Mouse (Mus musculus) kidney, postnatal 0 days (tissue): ENCODE results near the gene Neurog1. TPM values are rescaled to one million over a fixed set of nuclear protein-coding genes. Genes with fewer than 3 reads are reported as not detected.

ENCODE experiments used
- ATAC-seq: fragments of 200-750 bp; cut with Nextera tagmentation; replicated peaks from 2 replicates; pipeline ENCODE4 v1.8.0; 2017; ENCODE audit warnings: low read depth, moderate number of reproducible peaks, moderate TSS enrichment, moderate library complexity; ENCODE audit not compliant: low FRiP score
- DNase-seq: peaks from one replicate; pipeline ENCODE4 v3.0.0-alpha.2; 2016; ENCODE audit warnings: low spot score
- H3K27ac ChIP-seq: fragments of 300-500 bp; sonication (generic); 2 replicates; pipeline ENCODE4 v1.5.1; 2014; ENCODE audit warnings: mild to moderate bottlenecking
- H3K27me3 ChIP-seq: fragments of 300-500 bp; sonication (generic); 2 replicates; pipeline ENCODE4 v1.6.1; 2014; ENCODE audit warnings: low read length, mixed read lengths; ENCODE audit not compliant: insufficient read depth
- H3K36me3 ChIP-seq: fragments of 300-500 bp; sonication (generic); 2 replicates; pipeline ENCODE4 v1.6.1; 2014; ENCODE audit warnings: low read length, mixed read lengths; ENCODE audit not compliant: insufficient read depth
- H3K4me1 ChIP-seq: fragments of 300-500 bp; sonication (generic); replicated peaks from 2 replicates; pipeline ENCODE4 v1.6.1; 2014; ENCODE audit warnings: antibody characterized with exemption, low read length, mixed read lengths; ENCODE audit not compliant: insufficient read depth
- H3K4me2 ChIP-seq: fragments of 300-500 bp; sonication (generic); 2 replicates; pipeline ENCODE4 v1.6.1; 2014; ENCODE audit warnings: mild to moderate bottlenecking, low read length, moderate library complexity, mixed read lengths
- H3K4me3 ChIP-seq: fragments of 300-500 bp; sonication (generic); replicated peaks from 2 replicates; pipeline ENCODE4 v1.5.1; 2014; ENCODE audit warnings: low read depth, low read length
- H3K9ac ChIP-seq: fragments of 300-500 bp; sonication (generic); 2 replicates; pipeline ENCODE4 v1.6.1; 2014; ENCODE audit warnings: low read depth, low read length
- H3K9me3 ChIP-seq: fragments of 300-500 bp; sonication (generic); replicated peaks from 2 replicates; pipeline ENCODE4 v1.6.1; 2016; ENCODE audit warnings: low read length, inconsistent platforms, mixed read lengths
- CTCF ChIP-seq: IDR thresholded peaks from 2 replicates; pipeline ENCODE4 v1.5.1; 2016; ENCODE audit warnings: antibody characterized with exemption, low read depth, mild to moderate bottlenecking, moderate library complexity
- WGBS: fragments of 180-500 bp; shearing (Covaris S2); extraction: QIAGEN DNeasy Blood & Tissue Kit; methylation state at CpG from one replicate; pipeline ENCODE4 v1.1.7; 2014; 5-methylcytosine and 5-hydroxymethylcytosine counted together
- polyA plus RNA-seq: library from polyadenylated mRNA; unstranded; fragments of >200 nt; fragmentation: Nextera tagmentation; extraction: Ambion mirVana; gene quantifications from 2 replicates; pipeline ENCODE4 v1.2.1, GENCODE M21; 2015

The Neurog1 gene
- polyA plus RNA-seq, 1 experiment from 2014 or later, result not detected

- no peak overlapping the region for H3K4me2 ChIP-seq
- H3K4me3 ChIP-seq, result peak overlapping the region; percentile 30; the same call in 1 of the 2 replicates
- no peak for TF ChIP-seq CTCF
- H3K27ac ChIP-seq, result no peak overlapping the region
- no peak for ATAC-seq
- no peaks in the 10 kb centered on the region for H3K9me3 ChIP-seq
- WGBS, result 8% methylated on average over 8 of the region's 8 CpGs
- no peak overlapping the region for H3K9ac ChIP-seq
- H3K36me3 ChIP-seq, result no peaks in the 10 kb centered on the region
- peaks cover 99% of the 10 kb centered on the region for H3K27me3 ChIP-seq
- H3K4me1 ChIP-seq, result peaks cover 6% of the 10 kb centered on the region; the same call in 1 of the 2 replicates
- no peak for DNase-seq
Observed at GRCm38 (mm10) chr13:56252783-56253182, 820 bp upstream of the Neurog1 start.

GRCm38 (mm10) chr13:56251176-56251923 is 613 bp downstream of the Neurog1 start:
- Histone ChIP-seq H3K27me3 (peaks cover 96% of the 10 kb centered on the region), H3K9me3 (no peaks in the 10 kb centered on the region), H3K36me3 (no peaks in the 10 kb centered on the region), H3K4me3 (peak overlapping the region; percentile 30), H3K27ac (no peak overlapping the region), H3K4me2 (peak overlapping the region; percentile 50; the same call in 1 of the 2 replicates), H3K9ac (no peak overlapping the region), H3K4me1 (peaks cover 6% of the 10 kb centered on the region; the same call in 1 of the 2 replicates)
- no peak for TF ChIP-seq CTCF
- DNase-seq (no peak), ATAC-seq (no peak)
- WGBS, result 1% methylated on average over 59 of the region's 59 CpGs

- Histone ChIP-seq H3K4me1 (peaks cover 6% of the 10 kb centered on the region; the same call in 1 of the 2 replicates), H3K27me3 (peaks cover 89% of the 10 kb centered on the region), H3K36me3 (no peaks in the 10 kb centered on the region), H3K4me2 (no peak overlapping the region), H3K27ac (no peak overlapping the region), H3K4me3 (no peak overlapping the region), H3K9me3 (no peaks in the 10 kb centered on the region), H3K9ac (no peak overlapping the region)
- no peak for ATAC-seq
- TF ChIP-seq CTCF, result no peak
- DNase-seq, result no peak
- 2% methylated on average over 14 of the region's 14 CpGs for WGBS
Observed at GRCm38 (mm10) chr13:56250551-56251161, 1.3 kb downstream of the Neurog1 start.

GRCm38 (mm10) chr13:56249593-56250341 is 2.2 kb downstream of the Neurog1 start:
- 3% methylated on average over 13 of the region's 13 CpGs for WGBS
- Histone ChIP-seq H3K36me3 (no peaks in the 10 kb centered on the region), H3K9ac (no peak overlapping the region), H3K27me3 (peaks cover 80% of the 10 kb centered on the region), H3K4me3 (no peak overlapping the region), H3K4me1 (peaks cover 6% of the 10 kb centered on the region; the same call in 1 of the 2 replicates), H3K27ac (no peak overlapping the region), H3K4me2 (no peak overlapping the region), H3K9me3 (no peaks in the 10 kb centered on the region)
- no peak for DNase-seq
- TF ChIP-seq CTCF, result no peak
- ATAC-seq, result no peak

GRCm38 (mm10) chr13:56243104-56243503 is 8.9 kb downstream of the Neurog1 start:
- Histone ChIP-seq H3K9ac (no peak overlapping the region), H3K4me1 (no peaks in the 10 kb centered on the region), H3K9me3 (no peaks in the 10 kb centered on the region), H3K27ac (no peak overlapping the region), H3K36me3 (no peaks in the 10 kb centered on the region), H3K27me3 (peaks cover 14% of the 10 kb centered on the region; the same call in 1 of the 2 replicates), H3K4me2 (no peak overlapping the region), H3K4me3 (no peak overlapping the region)
- TF ChIP-seq CTCF, result no peak
- DNase-seq, result no peak
- no peak for ATAC-seq
- WGBS, result 92% methylated on average over 5 of the region's 5 CpGs
